Mouse (Mus musculus): Measurements from ENCODE around the gene Zdhhc22.

- TF ChIP-seq CTCF (IDR thresholded peaks at IDR 0.05; ENCODE audit: extremely low read depth, insufficient read length, insufficient replicate concordance, low read depth, low read length) (no peak), POLR2A (IDR thresholded peaks at IDR 0.05; ENCODE audit: low read depth, low read length) (no peak)
Observed at GRCm38 (mm10) chr12:86958558-86958957, 31.7 kb downstream of the Zdhhc22 start.

Data from small intestine, adult 2 months (tissue).